Mouse (Mus musculus) ovary, postnatal 36 days (tissue): ENCODE results near the gene Fn3krp.
A peak's percentile ranks its signal among the peaks of the same experiment; 100 is the strongest.

Source experiments
- DNase-seq: peaks from one replicate; pipeline ENCODE4 v3.0.0; 2022; ENCODE audit warnings: low spot score, mixed read lengths

The Fn3krp gene

GRCm38 (mm10) chr11:121451216-121451726, 30.1 kb downstream of the Fn3krp start:
- DNase-seq, result no peak

DNA sequence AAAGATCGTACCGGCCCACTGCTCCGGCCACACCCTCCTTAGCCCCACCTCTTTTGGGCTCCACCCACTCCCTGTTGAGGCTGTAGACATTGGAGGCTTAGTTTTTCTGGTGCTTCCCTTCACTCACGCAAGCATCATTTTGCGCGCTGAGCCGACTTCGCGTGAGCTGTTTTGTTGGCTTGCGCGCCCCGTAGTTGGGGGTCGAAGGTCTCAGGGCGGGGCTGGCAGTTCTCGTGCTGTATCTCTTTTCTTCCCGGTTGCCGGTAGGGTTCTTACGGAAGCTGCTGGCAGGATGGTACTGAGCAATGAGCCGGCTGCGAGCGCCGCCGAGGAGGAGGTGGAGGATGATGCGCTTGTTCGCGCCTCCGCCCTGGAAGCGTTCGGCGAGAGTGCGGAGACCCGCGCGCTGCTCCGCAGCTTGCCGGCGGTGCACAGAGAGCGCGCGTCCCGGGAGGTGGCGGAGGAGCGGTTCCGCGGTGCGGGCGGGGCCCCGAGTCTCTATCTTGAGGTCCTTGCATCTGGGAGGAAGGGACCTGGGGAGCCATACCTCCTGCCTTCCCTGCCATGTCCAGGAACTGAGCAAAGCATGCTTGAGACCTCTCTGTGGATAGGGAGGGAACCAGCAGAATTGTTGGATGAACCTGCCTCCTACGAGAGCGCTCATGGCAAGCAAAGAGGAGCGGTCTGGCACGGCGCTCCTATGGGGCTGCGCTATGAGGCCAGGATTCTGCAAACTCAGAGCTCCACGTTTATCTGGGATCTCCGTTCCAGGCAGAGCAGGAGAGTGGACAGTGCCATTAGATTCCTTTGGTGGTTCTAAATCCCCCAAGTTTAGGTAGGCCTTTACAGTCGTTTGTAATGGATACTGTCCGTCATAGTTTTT, 30.8 kb downstream of the Fn3krp start, which contains the start of gene Tbcd:
Tbcd (plus strand) TSS at position 197 of the 883 bp plus-strand sequence.
- peak; percentile 95 for DNase-seq

DNA sequence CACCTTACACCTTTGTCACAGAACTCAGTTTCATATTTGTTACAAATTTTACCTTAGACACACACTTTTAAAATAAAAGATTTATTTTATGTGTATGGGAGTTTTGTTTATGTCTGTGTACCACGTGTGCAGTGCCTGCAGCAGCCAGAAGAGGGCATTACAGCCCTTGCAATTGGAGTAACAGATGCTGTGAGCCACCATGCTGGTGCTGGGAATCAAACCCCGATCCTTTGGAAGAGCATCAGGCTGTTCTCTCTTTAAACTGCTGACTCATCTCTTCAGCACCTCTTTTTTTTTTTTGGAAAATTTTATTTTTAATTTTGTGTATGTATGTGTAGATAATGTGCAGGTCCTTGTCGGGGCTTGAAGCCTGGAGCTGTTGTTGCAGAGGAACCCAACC, 36.7 kb downstream of the Fn3krp start:
- DNase-seq, result no peak

- no peak for DNase-seq
These were observed 46.2 kb downstream of the Fn3krp start for GRCm38 (mm10) chr11:121467408-121467807.

- DNase-seq, result no peak
These were observed 53.6 kb downstream of the Fn3krp start for GRCm38 (mm10) chr11:121474831-121475230.

GRCm38 (mm10) chr11:121475699-121476415, 54.7 kb downstream of the Fn3krp start:
- peak; percentile 73 for DNase-seq

- no peak for DNase-seq
These were observed 58.4 kb downstream of the Fn3krp start for GRCm38 (mm10) chr11:121479476-121480203.
